Mouse (Mus musculus) ES-E14 (cell line): ENCODE data around the gene Cdc14b. TPM values are rescaled to one million over a fixed set of nuclear protein-coding genes. Genes with fewer than 3 reads are reported as not detected.

Source experiments
- DNase-seq: peaks from one replicate; pipeline ENCODE4 v3.0.0-alpha.2; 2013; ENCODE audit warnings: low read depth, low spot score
- H3K27ac ChIP-seq: 2 replicates; pipeline ENCODE4 v1.5.1; 2012; ENCODE audit warnings: low read depth, mild to moderate bottlenecking, low read length, moderate library complexity, mixed read lengths; ENCODE audit not compliant: poor library complexity, insufficient read depth, severe bottlenecking
- H3K36me3 ChIP-seq: 2 replicates; pipeline ENCODE4 v1.6.1; 2012; ENCODE audit warnings: mild to moderate bottlenecking, low read length, moderate library complexity, mixed read lengths; ENCODE audit not compliant: control insufficient read depth, poor library complexity, insufficient read depth, severe bottlenecking
- H3K4me1 ChIP-seq, 2 experiments: fragments of 150-350 bp in 1 of 2; sonication (generic) in 1 of 2; 2 replicates each; pipeline ENCODE4 v1.6.1; 2012; ENCODE audit warnings: low read length in 2 of 2, mild to moderate bottlenecking in 1 of 2, mixed read lengths in 1 of 2; ENCODE audit not compliant: control insufficient read depth in 2 of 2, insufficient read depth in 2 of 2, poor library complexity in 1 of 2
- H3K4me3 ChIP-seq, 2 experiments: fragments of 150-350 bp in 1 of 2; sonication (generic) in 1 of 2; 2 replicates each; pipeline ENCODE4 v1.5.1; 2012; ENCODE audit warnings: low read length in 2 of 2, low read depth in 1 of 2, mild to moderate bottlenecking in 1 of 2, mixed read lengths in 1 of 2; ENCODE audit not compliant: insufficient read depth in 1 of 2, poor library complexity in 1 of 2, severe bottlenecking in 1 of 2
- H3K9ac ChIP-seq: 2 replicates; pipeline ENCODE4 v1.6.1; 2012; ENCODE audit warnings: low read depth, mild to moderate bottlenecking, low read length, mixed read lengths; ENCODE audit not compliant: poor library complexity, insufficient read depth, severe bottlenecking
- H3K9me3 ChIP-seq: fragments of 150-350 bp; sonication (generic); 2 replicates; pipeline ENCODE4 v1.6.1; 2012; ENCODE audit warnings: low read depth, mild to moderate bottlenecking, low read length; ENCODE audit not compliant: control insufficient read depth, insufficient read depth
- CHD2 ChIP-seq: IDR thresholded peaks from 2 replicates; pipeline ENCODE4 v1.6.1; 2014; ENCODE audit warnings: mild to moderate bottlenecking, low read depth, low read length, inconsistent platforms
- HCFC1 ChIP-seq: IDR thresholded peaks from 2 replicates; pipeline ENCODE4 v1.6.1; 2012; ENCODE audit warnings: low read length, inconsistent platforms, borderline replicate concordance; ENCODE audit not compliant: insufficient read depth
- MAFK ChIP-seq: IDR thresholded peaks from 2 replicates; pipeline ENCODE4 v1.6.1; 2014; ENCODE audit warnings: mild to moderate bottlenecking, low read depth, low read length, inconsistent platforms; ENCODE audit not compliant: insufficient read depth
- ZC3H11A ChIP-seq: IDR thresholded peaks from 2 replicates; pipeline ENCODE4 v1.6.1; 2012; ENCODE audit warnings: low read depth, mild to moderate bottlenecking, inconsistent platforms, low read length, borderline replicate concordance
- ZNF384 ChIP-seq: IDR thresholded peaks from 2 replicates; pipeline ENCODE4 v1.6.1; 2012; ENCODE audit warnings: low read depth, low read length, inconsistent platforms
- in situ Hi-C, 2 experiments: fragments of 600-800 bp; cut with MboI; formaldehyde crosslinking; loops; one replicate each; pipeline ENCODE4 v1.15.1; 2025; ENCODE audit warnings: low sequenced_read_pairs in 2 of 2, inconsistent platforms in 1 of 2; ENCODE audit not compliant: unreplicated experiment in 2 of 2
- total RNA-seq: library from RNA; depleted of rRNA; stranded (reverse); fragments of 300-350 nt; gene quantifications from 2 replicates; pipeline ENCODE4 v1.2.3, GENCODE M21; 2012

Gene Cdc14b
- total RNA-seq, 1 experiment, result 12.3 TPM

GRCm38 (mm10) chr13:64312024-64312915, 37.2 kb upstream of the Cdc14b start, which contains the start of gene Aaed1:
TSS of gene Aaed1 (minus strand) at chr13:64312710.
- Histone ChIP-seq H3K36me3 (peaks cover 3% of the 10 kb centered on the region), H3K9ac (peak within 1 kb of the TSS; percentile 84), H3K9me3 (no peaks in the 10 kb centered on the region), H3K4me3 (peak within 1 kb of the TSS; percentile 88 to 94), H3K4me1 (peaks cover 0 to 4% of the 10 kb centered on the region in 2 experiments; a peak in 1 of 4 replicates), H3K27ac (no peak within 1 kb of the TSS)
- DNase-seq, result peak; percentile 59
- in situ Hi-C loops, result loop anchor here (10.0 kb wide), 1 partner anchor 127 kb away; no protein-coding TSS in a partner anchor
- TF ChIP-seq MAFK (no peak), HCFC1 (peak; percentile 21; the same call in 1 of the 2 replicates), ZC3H11A (no peak), CHD2 (no peak)

GRCm38 (mm10) chr13:64311266-64311665, 36.2 kb upstream of the Cdc14b start:
- no peak for DNase-seq
- TF ChIP-seq ZNF384 (no peak), MAFK (no peak), HCFC1 (no peak), ZC3H11A (no peak), CHD2 (no peak)
- Histone ChIP-seq H3K36me3 (peaks cover 6% of the 10 kb centered on the region), H3K4me1 (peaks cover 0 to 6% of the 10 kb centered on the region in 2 experiments; a peak in 1 of 4 replicates), H3K9me3 (no peaks in the 10 kb centered on the region), H3K9ac (no peak overlapping the region), H3K27ac (no peak overlapping the region), H3K4me3 (no peak overlapping the region)
- in situ Hi-C loops, result loop anchor here (10.0 kb wide), 1 partner anchor 126 kb away; no protein-coding TSS in a partner anchor

- H3K9ac ChIP-seq, result no peak overlapping the region
- no peak for DNase-seq
- TF ChIP-seq ZNF384 (no peak), ZC3H11A (no peak), CHD2 (no peak), HCFC1 (no peak), MAFK (no peak)
- in situ Hi-C loops, result loop anchor here (10.0 kb wide), 1 partner anchor 126 kb away; no protein-coding TSS in a partner anchor
- H3K9me3 ChIP-seq, result no peaks in the 10 kb centered on the region
- H3K36me3 ChIP-seq, result peaks cover 6% of the 10 kb centered on the region
- peaks cover 0 to 6% of the 10 kb centered on the region in 2 experiments; a peak in 1 of 4 replicates for H3K4me1 ChIP-seq
- H3K27ac ChIP-seq, result no peak overlapping the region
- H3K4me3 ChIP-seq, result no peak overlapping the region
Measured at GRCm38 (mm10) chr13:64310585-64310984, 35.5 kb upstream of the Cdc14b start.

GRCm38 (mm10) chr13:64309842-64310241, 34.8 kb upstream of the Cdc14b start:
- Histone ChIP-seq H3K9me3 (no peaks in the 10 kb centered on the region), H3K27ac (no peak overlapping the region), H3K4me1 (peaks cover 0 to 6% of the 10 kb centered on the region in 2 experiments; a peak in 1 of 4 replicates), H3K9ac (no peak overlapping the region), H3K36me3 (peaks cover 6% of the 10 kb centered on the region), H3K4me3 (no peak overlapping the region)
- in situ Hi-C loops, result loop anchor here (5.0 to 10.0 kb wide), 2 partner anchors 63 to 125 kb away; no protein-coding TSS in a partner anchor
- TF ChIP-seq ZNF384 (no peak), HCFC1 (no peak), CHD2 (no peak), ZC3H11A (no peak), MAFK (no peak)
- no peak for DNase-seq
